Mouse (Mus musculus) layer of hippocampus, adult 2 months (tissue): ENCODE measurements around the gene Kdm5b. TPM values are rescaled to one million over a fixed set of nuclear protein-coding genes. Genes with fewer than 3 reads are reported as not detected.
"Not testable (repeated sequence)": the region's sequence is repeated elsewhere in the genome, so short reads cannot be mapped to it uniquely, and the experiment has no call there.

Source experiments
- DNase-seq, 2 experiments: peaks; one replicate each; pipeline ENCODE4 v3.0.0; 2022; ENCODE audit warnings: low spot score in 2 of 2
- H3K27ac ChIP-seq: fragments of 200-600 bp; 2 replicates; pipeline ENCODE4 v1.8.1; 2022
- H3K4me3 ChIP-seq: fragments of 200-600 bp; 2 replicates; pipeline ENCODE4 v1.8.1; 2022; ENCODE audit warnings: mild to moderate bottlenecking
- CTCF ChIP-seq: fragments of 200-600 bp; conservative IDR thresholded peaks from 2 replicates; pipeline ENCODE4 v1.8.1; 2022; ENCODE audit warnings: antibody characterized with exemption, mild to moderate bottlenecking, moderate library complexity
- total RNA-seq, 2 experiments: library from RNA; stranded (reverse); gene quantifications; 2 replicates each; pipeline ENCODE4 v1.2.3; 2021

Kdm5b gene
- total RNA-seq, 2 experiments from 2014 or later, result 69.1 to 72.6 TPM

GRCm38 (mm10) chr1:134522325-134522724 lies 37.6 kb upstream of the Kdm5b start:
- TF ChIP-seq CTCF, result no peak
- no peak for DNase-seq
- H3K27ac ChIP-seq, result no peak overlapping the region

GRCm38 (mm10) chr1:134524424-134524823 lies 35.5 kb upstream of the Kdm5b start:
- H3K4me3 ChIP-seq, result no peak overlapping the region
- no peak for DNase-seq
- H3K27ac ChIP-seq, result no peak overlapping the region
- TF ChIP-seq CTCF, result peak; percentile 69

More at GRCm38 (mm10) chr1:134522325-134522724, 37.6 kb upstream of the Kdm5b start:
- H3K4me3 ChIP-seq, result no peak overlapping the region

GRCm38 (mm10) chr1:134525015-134525414 lies 35.0 kb upstream of the Kdm5b start:
- TF ChIP-seq CTCF, result no peak
- no peak for DNase-seq
- no peak overlapping the region for H3K4me3 ChIP-seq
- H3K27ac ChIP-seq, result no peak overlapping the region

- H3K4me3 ChIP-seq, result no peak overlapping the region
- DNase-seq, result no peak
- no peak for TF ChIP-seq CTCF
- no peak overlapping the region for H3K27ac ChIP-seq
Observed at GRCm38 (mm10) chr1:134526752-134527151, 33.2 kb upstream of the Kdm5b start.

GRCm38 (mm10) chr1:134530618-134531017 lies 29.4 kb upstream of the Kdm5b start:
- no peak overlapping the region for H3K4me3 ChIP-seq
- peak overlapping the region; percentile 79 for H3K27ac ChIP-seq
- DNase-seq, result peak; percentile 50 to 51
- TF ChIP-seq CTCF, result no peak

- not testable (repeated sequence) for H3K4me3 ChIP-seq, DNase-seq, H3K27ac ChIP-seq
Observed at GRCm38 (mm10) chr1:134533710-134534109, 26.3 kb upstream of the Kdm5b start.

- no peak for TF ChIP-seq CTCF
- DNase-seq, result no peak
Observed at GRCm38 (mm10) chr1:134535054-134535453, 24.9 kb upstream of the Kdm5b start.

GRCm38 (mm10) chr1:134535513-134535912 lies 24.5 kb upstream of the Kdm5b start:
- TF ChIP-seq CTCF, result no peak
- no peak overlapping the region for H3K27ac ChIP-seq
- H3K4me3 ChIP-seq, result no peak overlapping the region
- no peak for DNase-seq

More at GRCm38 (mm10) chr1:134535054-134535453, 24.9 kb upstream of the Kdm5b start:
- H3K4me3 ChIP-seq, result no peak overlapping the region
- H3K27ac ChIP-seq, result no peak overlapping the region

GRCm38 (mm10) chr1:134540610-134541009 lies 19.4 kb upstream of the Kdm5b start:
- Histone ChIP-seq H3K27ac (no peak overlapping the region), H3K4me3 (no peak overlapping the region)
- no peak for DNase-seq
- no peak for TF ChIP-seq CTCF

- Histone ChIP-seq H3K4me3 (no peak overlapping the region), H3K27ac (no peak overlapping the region)
- TF ChIP-seq CTCF, result no peak
- DNase-seq, result no peak
Observed at GRCm38 (mm10) chr1:134548231-134548630, 11.7 kb upstream of the Kdm5b start.

- no peak within 1 kb of the TSS for H3K27ac ChIP-seq
- no peak for DNase-seq
- no peak for TF ChIP-seq CTCF
- H3K4me3 ChIP-seq, result no peak within 1 kb of the TSS
Observed at GRCm38 (mm10) chr1:134549632-134550132, 10.3 kb upstream of the Kdm5b start, which contains the start of gene Mgat4e. TSS of gene Mgat4e (minus strand) at chr1:134549682.

GRCm38 (mm10) chr1:134551869-134552268 lies 8.1 kb upstream of the Kdm5b start:
- TF ChIP-seq CTCF, result no peak
- H3K4me3 ChIP-seq, result no peak overlapping the region
- DNase-seq, result no peak
- no peak overlapping the region for H3K27ac ChIP-seq

GRCm38 (mm10) chr1:134552396-134552795 lies 7.6 kb upstream of the Kdm5b start:
- Histone ChIP-seq H3K27ac (no peak overlapping the region), H3K4me3 (no peak overlapping the region)
- TF ChIP-seq CTCF, result no peak
- no peak for DNase-seq

GRCm38 (mm10) chr1:134555240-134555870 lies 4.6 kb upstream of the Kdm5b start:
- no peak overlapping the region for H3K27ac ChIP-seq
- H3K4me3 ChIP-seq, result no peak overlapping the region
- DNase-seq, result no peak
- no peak for TF ChIP-seq CTCF
